Mouse (Mus musculus) T-helper 17 cell (primary cell): ENCODE results near the gene Wrnip1.

Experiments
- in situ Hi-C, 2 experiments: fragments of 300-600 bp; cut with MboI, MseI; formaldehyde crosslinking; loops; 1 replicate in 1 of 2; 2 replicates in 1 of 2; pipeline ENCODE4 v1.15.1; 2025; ENCODE audit warnings: high pct_unique_total_duplicates in 2 of 2

Gene Wrnip1

DNA sequence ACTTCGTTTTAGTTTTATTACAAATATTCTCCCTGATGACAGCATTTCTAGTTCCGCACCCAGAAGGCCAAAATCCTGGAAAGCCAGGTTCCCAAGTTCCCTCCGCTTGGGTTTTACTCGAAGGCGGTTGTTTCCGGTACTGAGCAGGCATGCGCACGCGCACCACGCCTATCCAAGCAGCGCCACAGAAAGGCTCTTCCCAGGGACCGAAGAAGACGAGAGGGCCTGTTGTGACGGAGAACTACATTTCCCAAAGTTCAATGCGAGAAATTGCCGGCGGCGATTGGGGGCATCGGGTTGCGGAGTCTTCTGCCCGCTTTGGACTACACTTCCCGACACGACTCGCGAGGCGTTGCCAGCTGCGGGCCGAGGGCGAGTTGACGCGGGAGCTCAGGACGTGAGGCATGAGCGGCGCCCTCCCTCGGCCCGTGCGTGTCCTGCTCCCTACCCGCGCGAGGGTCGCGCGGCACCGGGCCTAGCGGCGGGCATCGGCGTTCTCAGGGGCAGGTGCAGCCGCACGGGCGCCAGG lies at the start of gene Wrnip1:
TSS of gene Wrnip1 (plus strand) at position 346 of the 529 bp plus-strand sequence.
- in situ Hi-C loops, result loop anchor here in 1 of 2 experiments (5.0 kb wide), 1 partner anchor 464 kb away; the partner anchor contains the start of gene Gmds

DNA sequence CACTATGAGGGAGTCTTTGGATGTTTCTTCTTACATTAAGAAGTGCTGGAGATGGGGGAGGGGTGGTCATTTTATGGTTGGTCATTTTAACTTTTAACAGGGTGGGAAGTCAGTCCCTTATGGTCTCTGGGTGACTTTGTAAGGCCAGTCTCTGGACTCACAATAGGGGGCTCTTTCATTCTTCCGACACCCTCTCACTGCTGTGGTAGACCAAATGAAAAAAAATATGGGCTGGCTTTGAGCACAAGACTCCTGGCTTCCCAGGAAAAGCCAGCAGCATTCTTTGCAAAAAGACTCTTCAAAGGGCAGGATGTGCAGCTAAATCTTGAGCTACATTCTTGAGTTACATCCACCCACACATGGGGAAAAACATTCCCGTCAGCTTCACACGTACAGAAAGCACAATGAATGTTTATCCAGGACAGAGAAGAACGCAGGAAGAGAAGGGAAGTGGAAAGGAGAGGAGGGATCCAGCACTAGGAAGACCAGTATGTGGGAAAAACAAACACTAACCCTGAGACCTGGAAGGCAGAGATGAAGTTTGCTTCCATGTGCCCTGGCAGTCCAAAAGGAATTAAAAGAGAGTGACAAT lies 49.7 kb upstream of the Wrnip1 start:
- in situ Hi-C loops, result no loop called here

DNA sequence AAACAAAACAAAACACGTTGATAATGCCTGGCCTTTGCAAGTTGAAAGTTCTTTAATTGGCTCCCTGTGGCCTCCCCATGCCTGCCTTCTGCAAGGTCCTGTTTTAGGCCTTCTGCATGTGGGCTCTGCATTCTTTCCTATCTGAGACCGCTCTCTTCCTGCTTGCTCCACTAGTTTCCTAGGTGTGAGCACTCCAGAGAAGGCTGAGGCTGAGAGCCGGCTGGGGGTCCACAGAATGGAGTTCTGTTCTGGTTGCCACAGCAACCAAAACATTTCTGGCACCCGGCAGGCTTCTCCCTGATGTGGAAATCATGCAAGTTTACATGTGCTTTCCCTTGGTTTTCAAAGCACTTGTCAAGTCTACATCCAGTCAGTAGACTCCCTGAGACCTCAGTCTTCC lies 42.8 kb upstream of the Wrnip1 start:
- in situ Hi-C loops, result no loop called here

DNA sequence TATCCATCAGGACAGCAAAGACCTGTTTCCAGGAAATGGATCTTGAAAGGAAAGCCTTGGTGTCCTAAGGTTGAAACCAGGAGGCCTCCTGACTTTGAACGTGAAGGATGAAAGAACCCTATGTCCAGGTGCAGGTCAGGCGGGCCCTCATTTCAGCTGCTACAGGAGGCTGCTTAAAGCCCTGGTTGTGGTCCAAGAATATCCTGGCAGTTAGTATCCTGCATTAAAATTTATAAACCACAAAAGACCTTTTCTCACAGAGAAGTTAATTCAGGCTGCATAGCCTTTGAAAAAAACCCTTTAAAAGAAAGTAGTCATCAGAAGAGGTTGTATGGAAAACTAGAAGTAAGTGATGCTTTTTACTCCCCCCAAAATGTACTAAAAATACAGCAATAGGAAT lies 41.0 kb upstream of the Wrnip1 start:
- in situ Hi-C loops, result no loop called here

DNA sequence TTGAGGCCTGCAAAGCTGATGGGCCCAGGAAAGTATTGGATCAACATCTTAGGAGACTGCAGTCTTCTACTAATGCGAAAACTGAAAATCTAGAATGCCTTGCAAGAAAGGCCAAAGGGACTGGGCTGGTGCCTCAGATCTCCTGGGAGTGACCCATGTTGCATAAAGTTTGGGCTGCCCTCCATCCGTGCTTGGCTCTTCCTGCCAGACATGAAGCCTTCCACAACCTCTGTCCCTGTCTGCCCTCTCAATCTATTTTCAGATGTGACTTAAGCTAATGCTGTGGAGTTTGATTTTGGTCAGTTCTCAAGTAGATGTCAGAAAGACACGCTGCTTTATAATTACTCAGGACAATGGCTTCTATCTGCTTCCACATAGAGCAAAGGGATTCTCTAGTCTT lies 38.7 kb upstream of the Wrnip1 start:
- in situ Hi-C loops, result no loop called here

DNA sequence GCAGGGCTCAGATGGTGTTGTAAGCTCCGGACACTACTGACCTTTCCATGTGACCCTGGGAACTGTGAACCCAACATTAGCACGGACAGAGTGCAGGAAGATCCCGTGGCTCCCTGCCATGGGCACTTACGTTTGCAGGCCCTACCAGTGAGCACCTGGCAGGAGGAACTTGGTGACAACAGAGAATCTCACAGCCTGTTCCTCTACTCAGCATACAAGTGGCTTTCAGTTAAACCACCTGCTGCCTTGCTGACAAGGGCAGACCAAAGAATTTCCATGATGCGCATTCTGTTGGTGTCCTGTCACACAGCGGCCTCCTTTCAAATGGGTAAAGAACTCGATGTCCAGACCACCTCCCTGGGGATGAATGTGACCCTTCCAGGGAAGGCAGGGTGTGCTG lies 37.4 kb upstream of the Wrnip1 start:
- in situ Hi-C loops, result no loop called here

DNA sequence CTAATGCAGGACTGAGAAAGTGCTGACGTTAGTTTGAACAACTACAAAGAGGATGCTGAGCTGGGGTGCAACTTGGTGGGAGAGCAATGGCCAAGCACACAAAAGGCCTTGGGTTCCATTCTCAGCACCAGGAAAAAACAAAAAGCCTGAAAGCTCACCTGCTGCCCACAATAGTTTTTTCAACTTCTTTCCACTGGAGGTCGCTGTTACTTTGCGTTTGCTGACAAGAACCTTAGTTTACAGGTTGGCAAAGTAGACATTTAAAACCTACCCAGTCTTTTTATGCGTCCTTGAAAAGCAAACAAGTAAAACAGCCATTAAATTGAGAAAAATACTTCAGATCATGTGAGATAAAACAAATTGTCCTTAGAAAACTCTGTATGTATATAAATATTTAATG lies 33.7 kb upstream of the Wrnip1 start:
- in situ Hi-C loops, result no loop called here

DNA sequence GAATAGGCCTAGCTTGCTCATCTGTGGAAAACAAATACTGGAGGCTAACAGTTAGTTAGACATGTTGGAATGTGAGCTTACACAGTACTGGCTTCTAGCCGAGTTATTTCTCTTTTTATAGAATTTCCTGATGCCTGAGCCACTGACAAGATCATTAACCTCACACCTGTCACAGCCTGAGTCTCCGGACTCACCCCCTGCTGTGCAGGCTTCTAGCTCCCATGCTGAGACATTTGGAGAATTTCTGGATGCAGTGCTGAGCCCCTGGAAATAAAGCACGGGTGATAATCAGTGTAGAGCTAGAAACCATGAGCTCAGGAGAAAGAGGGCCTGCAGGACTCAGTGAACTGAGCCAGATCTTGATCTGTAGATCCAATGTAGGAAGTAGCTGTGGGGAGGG lies 31.9 kb upstream of the Wrnip1 start:
- in situ Hi-C loops, result no loop called here

DNA sequence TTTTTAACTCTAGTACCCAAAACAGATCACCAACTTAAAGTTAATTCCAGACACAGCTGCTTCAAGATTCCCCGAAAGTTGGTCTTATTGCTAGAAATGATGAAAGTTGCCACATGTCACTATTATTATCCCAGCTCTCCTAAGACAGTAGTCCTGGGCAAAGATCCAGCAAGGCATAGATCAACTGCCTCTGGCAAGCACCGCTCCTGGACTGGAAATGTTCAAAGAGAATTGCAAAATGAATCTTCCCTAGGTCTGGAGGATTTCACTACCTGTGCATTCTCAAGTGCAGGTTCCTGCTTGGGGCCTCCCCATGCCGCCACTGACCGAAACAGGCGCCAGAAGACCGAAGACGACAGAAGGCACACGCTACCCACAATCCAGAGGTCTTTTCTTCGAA lies 25.9 kb upstream of the Wrnip1 start:
- in situ Hi-C loops, result no loop called here

DNA sequence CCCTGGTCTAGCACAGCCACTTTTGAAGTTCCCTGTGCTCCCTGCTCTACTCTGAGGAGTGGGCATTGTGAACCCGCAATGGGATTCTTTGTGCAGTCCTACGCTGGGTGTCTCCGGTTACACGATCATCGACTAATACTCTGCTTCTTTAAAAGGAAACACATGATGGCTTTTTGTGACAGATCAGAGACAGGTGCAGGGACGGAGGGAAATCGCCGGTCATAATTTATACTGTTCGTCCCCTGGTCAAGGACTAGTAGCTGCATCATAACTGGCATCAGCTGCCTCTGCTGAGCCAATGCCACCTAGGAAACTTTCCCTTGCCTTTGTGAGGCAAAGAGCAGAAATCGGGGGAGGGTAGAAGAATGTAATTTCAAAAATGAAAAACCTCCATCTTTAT lies 25.5 kb upstream of the Wrnip1 start:
- in situ Hi-C loops, result no loop called here

DNA sequence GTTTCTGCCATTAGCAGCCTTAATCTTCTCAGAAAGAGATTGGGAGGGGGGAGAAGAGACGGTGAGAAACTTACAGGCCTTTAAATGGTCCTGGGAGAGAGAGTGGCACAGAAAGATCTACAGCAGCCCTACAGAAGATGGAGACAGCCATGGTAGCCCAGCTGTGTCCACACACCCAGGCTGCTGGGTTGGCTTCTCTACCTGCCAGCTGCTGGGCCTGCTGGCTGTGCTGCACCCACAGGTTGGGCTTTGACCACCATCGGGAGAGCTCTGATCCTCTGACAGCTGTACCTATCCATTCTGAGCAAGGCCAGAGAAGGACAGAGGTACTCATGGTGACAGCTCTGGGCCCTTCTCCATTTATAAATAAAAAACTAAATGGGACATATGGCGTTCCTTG lies 23.0 kb upstream of the Wrnip1 start:
- in situ Hi-C loops, result no loop called here

DNA sequence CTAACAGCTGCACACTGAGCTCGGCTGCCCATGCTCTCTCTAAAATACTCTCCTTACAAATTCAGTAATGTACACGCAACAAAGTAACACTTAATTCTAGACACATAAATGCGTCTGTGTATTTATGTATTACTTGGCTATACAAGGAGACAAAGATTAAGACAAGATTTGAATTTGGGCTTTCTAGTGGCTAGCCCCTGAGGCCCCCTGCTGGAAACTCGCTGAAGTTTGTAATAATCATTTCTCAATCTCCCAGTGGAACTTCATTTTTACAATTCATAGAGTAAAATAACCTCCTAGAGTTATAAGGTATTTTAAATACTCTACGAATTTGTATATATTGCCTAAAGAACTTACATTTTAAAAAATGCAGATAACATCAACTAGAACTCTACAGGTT lies 18.8 kb upstream of the Wrnip1 start:
- in situ Hi-C loops, result no loop called here

DNA sequence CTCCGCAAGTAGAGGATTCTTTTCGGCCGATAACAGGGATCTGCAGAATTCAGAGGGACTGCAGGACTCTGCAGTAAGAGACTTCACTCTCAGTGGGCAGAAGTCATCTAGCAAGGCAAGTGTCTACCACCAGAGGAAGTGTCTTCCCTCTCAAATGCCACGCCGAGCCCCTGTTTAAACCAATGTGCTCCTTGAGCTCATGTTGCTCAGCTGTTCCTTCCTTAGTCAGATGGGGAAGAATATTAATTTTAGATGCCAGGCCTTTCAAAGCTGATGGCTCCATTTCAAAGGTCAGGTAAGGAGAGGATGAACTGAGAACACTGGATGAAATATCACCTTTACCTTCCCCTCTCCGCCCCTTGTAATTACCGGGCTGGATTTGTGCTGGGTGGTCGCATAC lies 18.0 kb upstream of the Wrnip1 start, which contains the start of gene Mylk4:
TSS of gene Mylk4 (minus strand) at position 139 of the 400 bp plus-strand sequence.
- in situ Hi-C loops, result no loop called here

DNA sequence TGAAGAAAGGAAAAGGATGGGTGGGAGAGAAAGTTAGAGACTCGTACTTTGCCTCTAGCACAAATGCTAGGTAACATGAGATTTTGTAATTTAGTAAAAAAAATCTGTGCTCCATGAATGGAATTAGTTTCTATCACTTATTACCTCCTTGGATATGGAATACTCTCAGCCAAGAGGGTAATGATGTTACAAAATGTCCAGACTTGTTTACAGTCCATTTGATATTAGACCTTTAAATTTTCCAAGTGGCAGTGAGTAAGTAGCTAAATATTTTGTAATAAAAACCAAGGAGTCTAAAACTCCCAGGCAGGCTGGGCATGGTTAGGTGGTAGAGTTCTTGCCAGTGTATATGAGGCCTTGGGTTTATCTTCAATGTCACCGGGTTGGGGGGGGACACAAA lies 14.3 kb upstream of the Wrnip1 start:
- in situ Hi-C loops, result no loop called here

DNA sequence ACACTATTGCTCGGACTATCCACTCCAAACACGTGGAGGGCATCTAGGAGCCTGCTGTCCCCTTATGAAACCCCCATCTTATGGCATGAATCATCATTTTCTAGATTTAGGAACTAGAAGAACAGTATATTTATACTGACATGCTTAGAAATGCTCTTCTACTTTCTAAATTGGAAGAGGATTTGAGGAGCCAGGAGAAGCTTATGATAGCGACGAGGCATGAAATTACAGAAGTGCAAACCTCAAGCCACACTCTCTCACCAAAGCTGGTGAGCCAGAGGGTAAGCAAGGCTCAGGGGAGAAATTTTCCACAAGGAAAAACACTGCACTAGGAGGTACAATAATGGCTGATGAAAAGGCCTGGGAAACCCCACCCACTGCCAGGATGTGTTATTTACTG lies 12.1 kb upstream of the Wrnip1 start:
- in situ Hi-C loops, result no loop called here

DNA sequence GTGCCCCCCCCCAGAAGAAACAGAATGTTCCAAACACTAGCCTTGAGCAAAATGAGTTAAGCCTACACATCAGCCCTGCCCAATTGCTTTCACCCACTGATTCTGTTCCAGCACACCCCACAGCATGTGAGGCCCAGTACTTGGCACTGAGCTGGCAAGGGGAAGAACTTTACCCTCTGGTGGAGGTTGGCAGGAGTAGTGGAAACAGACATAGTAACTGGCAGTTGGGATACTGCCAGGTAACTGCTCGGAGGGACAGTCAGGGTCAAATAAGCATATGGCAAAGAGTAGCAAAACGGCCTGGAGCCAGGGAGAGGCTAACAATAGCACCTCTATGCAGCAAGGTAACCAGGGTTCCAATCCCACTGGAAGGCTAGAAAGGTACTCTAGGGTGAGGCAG lies 7.2 kb upstream of the Wrnip1 start:
- in situ Hi-C loops, result no loop called here

DNA sequence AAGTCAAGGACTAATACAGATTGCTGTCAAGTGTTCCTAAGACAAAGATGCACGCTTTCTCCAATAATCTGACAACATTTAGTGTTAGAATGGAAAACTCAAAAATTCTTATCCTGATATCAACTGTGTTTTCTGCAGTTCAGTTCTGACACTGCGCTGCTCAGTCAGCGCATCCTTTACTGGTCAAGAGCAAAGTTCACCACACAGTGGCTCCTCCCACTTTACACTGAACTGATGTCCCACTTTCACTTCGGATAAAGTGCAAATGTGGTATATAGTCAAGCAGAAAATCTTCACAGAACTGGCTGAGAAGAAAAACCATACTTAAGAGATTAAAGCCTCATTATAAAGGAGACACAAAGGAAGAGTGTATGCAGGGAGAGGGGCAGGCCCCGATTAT lies 6.7 kb upstream of the Wrnip1 start:
- in situ Hi-C loops, result no loop called here

DNA sequence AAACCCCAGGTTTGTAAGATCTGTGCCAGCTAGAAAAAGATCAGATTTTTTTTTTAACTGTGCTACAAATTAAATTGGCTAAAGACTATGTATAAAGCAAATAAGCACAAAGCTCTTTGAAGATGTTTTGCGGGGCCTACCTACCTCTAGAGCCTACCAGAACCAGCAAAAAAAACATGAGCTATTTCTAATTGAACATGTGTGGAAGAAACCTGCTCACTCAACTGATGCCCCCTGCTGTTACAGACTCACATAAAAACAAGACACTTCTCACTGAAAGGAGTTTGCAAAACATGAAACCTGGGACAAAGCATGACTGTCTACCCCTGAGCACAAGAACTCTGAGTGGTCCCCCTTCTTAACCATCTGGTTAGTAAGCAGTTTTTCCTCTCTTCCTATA lies 4.8 kb upstream of the Wrnip1 start:
- in situ Hi-C loops, result no loop called here

DNA sequence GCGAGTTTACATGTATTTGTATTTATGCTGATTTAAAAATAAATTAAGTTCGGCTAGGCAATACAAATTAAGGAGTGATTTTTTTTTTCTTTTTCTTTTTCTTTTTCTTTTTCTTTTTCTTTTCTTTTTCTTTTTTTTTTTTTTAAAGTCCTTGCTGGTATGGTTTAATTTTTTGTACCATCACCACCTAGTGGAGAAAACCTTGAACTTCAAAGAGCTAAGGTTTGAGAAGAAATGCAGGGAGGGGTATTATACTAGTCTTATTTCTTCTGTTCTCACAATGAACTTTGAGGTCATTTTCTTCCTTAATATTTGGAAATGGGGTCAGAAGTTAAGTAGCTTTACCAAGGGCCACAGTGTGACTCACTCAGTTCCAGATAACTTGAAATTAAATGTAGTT lies 2.7 kb upstream of the Wrnip1 start:
- in situ Hi-C loops, result no loop called here

DNA sequence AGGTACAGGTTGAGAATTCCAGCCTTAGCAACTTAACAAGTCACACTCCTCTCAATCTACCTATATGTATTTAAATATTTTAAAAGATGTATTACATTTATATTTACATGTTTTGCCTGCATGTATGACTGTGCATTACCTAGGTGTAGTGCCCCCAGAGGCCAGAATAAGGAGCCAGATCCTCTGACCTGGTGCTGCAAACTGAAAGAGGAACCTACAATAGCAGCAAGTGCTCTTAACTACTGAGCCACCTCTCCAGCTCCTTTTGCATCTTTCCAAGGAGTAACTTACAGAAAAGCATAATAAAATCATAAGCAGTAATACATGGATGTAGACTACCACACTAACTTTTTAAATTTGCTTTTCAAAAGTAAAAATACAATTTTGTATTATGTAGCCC lies 979 bp upstream of the Wrnip1 start:
- in situ Hi-C loops, result loop anchor here in 1 of 2 experiments (5.0 kb wide), 1 partner anchor 464 kb away; the partner anchor contains the start of gene Gmds

DNA sequence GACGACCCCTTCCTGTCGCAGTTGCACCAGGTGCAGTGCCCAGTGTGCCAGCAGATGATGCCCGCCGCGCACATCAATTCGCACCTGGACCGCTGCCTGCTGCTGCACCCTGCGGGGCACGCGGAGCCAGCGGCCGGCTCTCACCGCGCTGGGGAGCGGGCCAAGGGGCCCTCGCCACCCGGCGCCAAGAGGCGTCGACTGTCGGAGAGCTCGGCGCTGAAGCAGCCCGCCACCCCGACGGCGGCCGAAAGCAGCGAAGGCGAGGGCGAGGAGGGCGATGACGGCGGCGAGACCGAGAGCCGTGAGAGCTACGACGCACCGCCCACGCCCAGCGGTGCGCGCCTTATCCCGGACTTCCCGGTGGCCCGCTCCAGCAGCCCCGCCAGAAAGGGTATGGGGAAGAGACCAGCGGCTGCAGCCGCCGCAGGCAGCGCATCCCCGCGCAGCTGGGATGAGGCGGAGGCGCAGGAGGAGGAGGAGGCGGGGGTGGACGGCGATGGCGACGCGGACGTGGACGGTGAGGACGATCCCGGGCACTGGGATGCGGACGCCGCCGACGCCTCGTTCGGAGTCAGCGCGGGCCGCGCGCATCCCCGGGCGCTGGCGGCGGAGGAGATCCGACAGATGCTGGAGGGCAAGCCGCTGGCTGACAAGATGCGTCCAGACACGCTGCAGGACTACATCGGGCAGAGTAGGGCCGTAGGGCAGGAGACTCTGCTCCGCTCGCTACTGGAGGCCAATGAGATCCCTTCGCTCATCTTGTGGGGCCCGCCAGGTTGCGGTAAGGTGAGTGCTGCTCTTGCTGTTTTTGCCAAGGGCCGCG lies 632 bp downstream of the Wrnip1 start, which contains the start of gene D930007J09Rik:
TSS of gene D930007J09Rik (minus strand) at position 591 of the 823 bp plus-strand sequence.
- in situ Hi-C loops, result loop anchor here in 1 of 2 experiments (5.0 kb wide), 1 partner anchor 465 kb away; the partner anchor contains the start of gene Gmds

DNA sequence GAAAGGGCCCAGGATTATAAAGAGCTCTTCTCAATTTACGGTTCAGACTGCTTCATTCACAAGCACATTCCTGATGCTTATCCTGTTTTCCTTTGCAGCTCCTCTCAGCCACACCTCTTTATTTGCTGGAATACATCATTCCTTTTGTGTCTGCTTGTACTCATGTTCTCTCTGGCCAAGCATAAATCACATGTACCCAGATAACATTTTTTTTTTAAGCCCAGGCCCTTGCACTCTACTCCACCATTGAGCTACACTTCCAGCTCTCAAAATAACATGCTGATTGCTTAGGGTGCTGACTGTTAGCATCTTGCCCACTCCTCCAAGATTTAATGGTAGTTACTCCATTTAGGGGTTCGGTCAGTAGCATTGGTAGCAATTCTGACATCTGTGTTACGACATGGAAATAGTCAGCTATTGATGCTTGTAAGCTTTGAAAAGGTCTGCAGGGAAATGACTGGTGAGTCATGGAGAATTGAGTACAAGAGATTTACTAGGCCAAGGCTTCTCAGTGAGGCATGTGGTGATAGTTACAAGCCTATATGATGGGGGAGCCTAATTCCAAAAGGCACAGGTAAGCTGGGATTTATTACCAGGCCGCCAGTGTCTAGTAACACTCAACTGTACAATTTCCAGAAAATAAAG lies 2.0 kb downstream of the Wrnip1 start:
- in situ Hi-C loops, result loop anchor here in 1 of 2 experiments (5.0 kb wide), 1 partner anchor 467 kb away; the partner anchor contains the start of gene Gmds
